Mouse (Mus musculus): Measurements from ENCODE around the gene Nfatc4. TPM values are rescaled to one million over a fixed set of nuclear protein-coding genes. Genes with fewer than 3 reads are reported as not detected.

Nfatc4 gene
- polyA plus RNA-seq, 1 experiment from 2014 or later: 12.0 TPM

DNA sequence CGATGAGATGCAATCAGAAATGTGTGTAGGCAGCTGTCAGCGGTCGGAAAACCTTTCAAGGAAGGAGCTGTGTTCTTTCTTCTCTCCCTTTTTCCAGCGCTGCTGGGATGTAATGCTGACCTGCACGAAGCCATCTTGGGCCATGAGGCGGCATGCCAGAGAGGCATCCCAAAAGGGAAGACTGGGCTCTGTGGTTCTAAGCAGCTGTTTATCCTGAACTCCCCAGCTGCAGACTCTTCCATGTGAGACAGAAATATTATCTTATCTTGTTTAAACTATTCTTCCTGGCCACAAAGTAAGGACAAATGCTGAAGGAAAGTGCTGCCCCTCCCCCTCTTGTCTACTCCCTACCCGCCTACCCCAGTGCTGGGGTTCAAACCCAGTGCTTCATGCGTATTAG is 58.0 kb downstream of the Nfatc4 start:
- Histone ChIP-seq H3K36me3 (no peaks in the 10 kb centered on the region), H3K27ac (no peak overlapping the region), H3K4me3 (no peak overlapping the region), H3K9ac (no peak overlapping the region), H3K4me1 (replicated peaks) (peaks cover 19% of the 10 kb centered on the region), H3K27me3 (0 out of 2 replicates have a peak, but pooled peaks cover 4% of the 10 kb centered on the region), H3K4me2 (no peak overlapping the region), H3K9me3 (no peaks in the 10 kb centered on the region)
- ATAC-seq (ENCODE audit: low FRiP score): no peak
- WGBS: 83% methylated on average over 8 of the region's 8 CpGs

DNA sequence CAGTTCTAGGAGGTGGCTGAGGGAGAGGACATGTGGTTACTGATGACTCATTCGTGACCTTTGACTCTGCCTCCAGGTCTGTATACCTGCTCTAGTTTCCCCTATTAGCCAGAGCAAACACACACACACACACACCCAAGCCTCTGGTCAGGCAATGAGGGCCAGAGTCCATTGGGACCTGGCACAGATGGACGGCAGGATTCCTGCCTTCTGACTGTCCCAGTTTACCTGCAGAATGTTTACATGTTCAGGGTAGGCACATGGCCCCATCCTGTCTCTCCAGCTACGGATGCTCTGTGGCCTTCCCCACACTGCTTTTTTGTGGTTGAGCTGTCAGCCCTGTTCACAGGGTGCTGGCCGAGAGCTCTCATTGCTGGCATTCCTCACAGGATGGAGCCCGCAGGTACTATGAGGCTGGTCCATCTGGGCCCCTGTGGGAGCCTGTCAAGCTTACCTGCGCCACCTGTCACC is 59.3 kb downstream of the Nfatc4 start:
- H3K4me2 ChIP-seq: no peak overlapping the region
- ATAC-seq (ENCODE audit: low FRiP score): no peak
- H3K4me1 ChIP-seq (replicated peaks): peaks cover 30% of the 10 kb centered on the region
- H3K9ac ChIP-seq: no peak overlapping the region
- H3K27me3 ChIP-seq: 0 out of 2 replicates have a peak, but pooled peaks cover 4% of the 10 kb centered on the region
- peaks cover 7% of the 10 kb centered on the region for H3K36me3 ChIP-seq
- H3K9me3 ChIP-seq: no peaks in the 10 kb centered on the region
- H3K4me3 ChIP-seq: no peak overlapping the region
- no peak overlapping the region for H3K27ac ChIP-seq
- WGBS: 66% methylated on average over 6 of the region's 6 CpGs

DNA sequence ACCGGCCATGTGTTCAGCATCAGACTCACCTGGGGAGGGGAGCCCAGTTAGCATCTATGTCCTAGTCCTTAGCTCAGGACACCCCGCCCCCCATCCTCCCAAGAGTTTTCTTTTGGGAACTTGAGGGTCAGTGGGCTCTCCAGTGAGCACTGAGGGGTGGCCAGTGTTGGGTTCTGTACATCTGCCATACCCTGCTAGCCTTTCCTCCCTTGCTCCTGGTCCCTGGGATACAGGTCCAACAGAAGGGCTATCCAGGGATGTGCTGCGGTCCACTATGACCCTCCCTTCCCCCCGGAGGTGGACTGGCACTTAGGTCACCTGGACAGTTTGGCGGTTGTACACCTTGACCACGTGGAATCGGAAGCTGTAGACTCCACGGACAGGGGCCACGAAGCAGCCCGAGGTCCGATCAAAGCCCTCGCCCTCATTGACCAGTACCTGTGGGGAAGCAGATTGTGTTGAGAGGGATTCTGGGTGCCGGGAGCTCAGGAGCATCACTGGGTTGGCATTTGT is 60.3 kb downstream of the Nfatc4 start:
- Histone ChIP-seq H3K9ac (no peak overlapping the region), H3K27ac (no peak overlapping the region), H3K4me1 (replicated peaks) (peaks cover 30% of the 10 kb centered on the region), H3K9me3 (no peaks in the 10 kb centered on the region), H3K4me3 (no peak overlapping the region), H3K36me3 (peaks cover 17% of the 10 kb centered on the region), H3K4me2 (no peak overlapping the region), H3K27me3 (0 out of 2 replicates have a peak, but pooled peaks cover 4% of the 10 kb centered on the region)
- no peak for ATAC-seq (ENCODE audit: low FRiP score)
- 94% methylated on average over 13 of the region's 13 CpGs for whole genome bisulfite sequencing

Other genes starting within 250 kb of the Nfatc4 start
- 0.40 and 0.54 TPM in 2 replicates for gene Fitm1, start 247.5 kb upstream of the Nfatc4 start, polyA plus RNA-seq (2015; fragmentation: Nextera tagmentation; extraction: Ambion mirVana)
- gene Psme1, start 245.0 kb upstream of the Nfatc4 start, polyA plus RNA-seq (2015; fragmentation: Nextera tagmentation; extraction: Ambion mirVana): 188 TPM in 2 replicates
- 15.7 and 20.4 TPM in 2 replicates for gene Emc9, start 237.8 kb upstream of the Nfatc4 start, polyA plus RNA-seq (2015; fragmentation: Nextera tagmentation; extraction: Ambion mirVana)
- gene Psme2, start 232.0 kb upstream of the Nfatc4 start, polyA plus RNA-seq (2015; fragmentation: Nextera tagmentation; extraction: Ambion mirVana): 198 and 215 TPM in 2 replicates
- 18.8 and 20.8 TPM in 2 replicates for gene Rnf31, start 231.4 kb upstream of the Nfatc4 start, polyA plus RNA-seq (2015; fragmentation: Nextera tagmentation; extraction: Ambion mirVana)
- 9.0 and 10.0 TPM in 2 replicates for gene Irf9, start 219.6 kb upstream of the Nfatc4 start, polyA plus RNA-seq (2015; fragmentation: Nextera tagmentation; extraction: Ambion mirVana)
- gene Rec8, start 205.1 kb upstream of the Nfatc4 start, polyA plus RNA-seq (2015; fragmentation: Nextera tagmentation; extraction: Ambion mirVana): 15.1 and 16.0 TPM in 2 replicates
- 86.1 and 96.7 TPM in 2 replicates for gene Ipo4, start 187.2 kb upstream of the Nfatc4 start, polyA plus RNA-seq (2015; fragmentation: Nextera tagmentation; extraction: Ambion mirVana)
- gene Gm49378, start 185.2 kb upstream of the Nfatc4 start, polyA plus RNA-seq (2015; fragmentation: Nextera tagmentation; extraction: Ambion mirVana): 2.2 and 2.8 TPM in 2 replicates
- 58.5 and 65.8 TPM in 2 replicates for gene Tm9sf1, start 179.3 kb upstream of the Nfatc4 start, polyA plus RNA-seq (2015; fragmentation: Nextera tagmentation; extraction: Ambion mirVana)
- gene Tssk4, start 173.0 kb upstream of the Nfatc4 start, polyA plus RNA-seq (2015; fragmentation: Nextera tagmentation; extraction: Ambion mirVana): 0.41 and 0.43 TPM in 2 replicates
- gene Mdp1, start 162.6 kb upstream of the Nfatc4 start, polyA plus RNA-seq (2015; fragmentation: Nextera tagmentation; extraction: Ambion mirVana): 74.7 and 77.5 TPM in 2 replicates
- 51.1 and 52.9 TPM in 2 replicates for gene Gmpr2, start 151.2 kb upstream of the Nfatc4 start, polyA plus RNA-seq (2015; fragmentation: Nextera tagmentation; extraction: Ambion mirVana)
- 585 and 628 TPM in 2 replicates for gene Nedd8, start 151.0 kb upstream of the Nfatc4 start, polyA plus RNA-seq (2015; fragmentation: Nextera tagmentation; extraction: Ambion mirVana)
- 28.0 and 31.8 TPM in 2 replicates for gene Tinf2, start 141.3 kb upstream of the Nfatc4 start, polyA plus RNA-seq (2015; fragmentation: Nextera tagmentation; extraction: Ambion mirVana)
- gene Tgm1, start 109.2 kb upstream of the Nfatc4 start, polyA plus RNA-seq (2015; fragmentation: Nextera tagmentation; extraction: Ambion mirVana): 0.19 and 0.47 TPM in 2 replicates
- gene Rabggta, start 100.9 kb upstream of the Nfatc4 start, polyA plus RNA-seq (2015; fragmentation: Nextera tagmentation; extraction: Ambion mirVana): 56.4 and 57.0 TPM in 2 replicates
- gene Dhrs1, start 77.5 kb upstream of the Nfatc4 start, polyA plus RNA-seq (2015; fragmentation: Nextera tagmentation; extraction: Ambion mirVana): 77.4 and 79.2 TPM in 2 replicates
- 28.7 and 33.5 TPM in 2 replicates for gene Nop9, start 77.5 kb upstream of the Nfatc4 start, polyA plus RNA-seq (2015; fragmentation: Nextera tagmentation; extraction: Ambion mirVana)
- 0.25 TPM in 2 replicates for gene Cideb, start 64.7 kb upstream of the Nfatc4 start, polyA plus RNA-seq (2015; fragmentation: Nextera tagmentation; extraction: Ambion mirVana)
- 0.43 and 0.56 TPM in 2 replicates for gene Ltb4r2, start 61.7 kb upstream of the Nfatc4 start, polyA plus RNA-seq (2015; fragmentation: Nextera tagmentation; extraction: Ambion mirVana)
- gene Ltb4r1, start 57.2 kb upstream of the Nfatc4 start, polyA plus RNA-seq (2015; fragmentation: Nextera tagmentation; extraction: Ambion mirVana): 0.32 and 0.74 TPM in 2 replicates
- 5.3 and 6.0 TPM in 2 replicates for gene Adcy4, start 39.0 kb upstream of the Nfatc4 start, polyA plus RNA-seq (2015; fragmentation: Nextera tagmentation; extraction: Ambion mirVana)
- 2.6 and 3.7 TPM in 2 replicates for gene Ripk3, start 34.3 kb upstream of the Nfatc4 start, polyA plus RNA-seq (2015; fragmentation: Nextera tagmentation; extraction: Ambion mirVana)
- 11.7 and 11.9 TPM in 2 replicates for gene Nynrin, start 30.9 kb downstream of the Nfatc4 start, polyA plus RNA-seq (2015; fragmentation: Nextera tagmentation; extraction: Ambion mirVana)
- 0.14 and 0.27 TPM in 2 replicates for gene Cbln3, start 61.2 kb downstream of the Nfatc4 start, polyA plus RNA-seq (2015; fragmentation: Nextera tagmentation; extraction: Ambion mirVana)
- 10.0 and 11.1 TPM in 2 replicates for gene Khnyn, start 61.8 kb downstream of the Nfatc4 start, polyA plus RNA-seq (2015; fragmentation: Nextera tagmentation; extraction: Ambion mirVana)
- gene Sdr39u1, start 77.1 kb downstream of the Nfatc4 start, polyA plus RNA-seq (2015; fragmentation: Nextera tagmentation; extraction: Ambion mirVana): 115 and 124 TPM in 2 replicates
- 0.43 TPM in 1 of 2 replicates, not detected in the other for gene Cma1, start 121.5 kb downstream of the Nfatc4 start, polyA plus RNA-seq (2015; fragmentation: Nextera tagmentation; extraction: Ambion mirVana)
- gene Cma2, start 127.8 kb downstream of the Nfatc4 start, polyA plus RNA-seq (2015; fragmentation: Nextera tagmentation; extraction: Ambion mirVana): not detected in 2 replicates
- not detected in 2 replicates for gene Mcpt1, start 194.8 kb downstream of the Nfatc4 start, polyA plus RNA-seq (2015; fragmentation: Nextera tagmentation; extraction: Ambion mirVana)
- not detected in 2 replicates for gene Mcpt9, start 207.4 kb downstream of the Nfatc4 start, polyA plus RNA-seq (2015; fragmentation: Nextera tagmentation; extraction: Ambion mirVana)
- gene Mcpt2, start 218.9 kb downstream of the Nfatc4 start, polyA plus RNA-seq (2015; fragmentation: Nextera tagmentation; extraction: Ambion mirVana): not detected in 2 replicates
- not detected in 2 replicates for gene Mcpt4, start 239.2 kb downstream of the Nfatc4 start, polyA plus RNA-seq (2015; fragmentation: Nextera tagmentation; extraction: Ambion mirVana)

Data from hindbrain, embryonic 13.5 days (tissue).